Mouse (Mus musculus): ENCODE data around the gene Serpinf1.

DNA sequence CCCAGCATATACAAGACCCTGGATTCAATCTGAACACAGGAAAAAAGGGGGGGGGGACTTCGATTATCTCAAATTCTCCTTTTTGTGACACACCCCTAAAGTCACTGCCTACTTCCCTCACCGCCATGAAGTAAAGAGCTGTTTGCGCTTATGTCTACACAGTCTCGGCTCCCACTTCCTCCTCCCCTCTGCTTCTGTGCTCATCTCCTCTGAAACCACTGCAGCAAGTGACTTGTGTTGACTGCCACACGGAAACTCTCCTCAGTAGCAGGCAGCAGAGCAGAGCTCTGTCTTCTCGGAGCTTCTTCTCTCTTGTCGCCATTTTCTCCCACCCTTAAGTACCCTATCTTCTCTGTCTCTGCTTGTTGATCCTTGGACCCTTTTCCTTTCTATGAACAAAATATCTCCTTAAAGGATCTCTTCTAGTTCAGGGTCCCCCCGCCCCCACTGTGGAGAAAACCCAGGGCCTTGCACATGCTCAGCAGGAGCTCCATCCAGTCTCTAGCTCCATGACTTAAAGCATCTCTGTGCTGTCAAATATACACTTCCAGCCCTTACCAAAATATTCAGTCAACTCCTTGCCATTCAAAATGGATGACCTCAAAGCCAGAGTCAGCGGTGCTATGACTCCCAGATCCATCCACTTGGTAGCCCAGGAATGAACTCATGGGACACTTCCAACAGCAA lies 6.7 kb upstream of the Serpinf1 start:
- TF ChIP-seq CTCF (IDR thresholded peaks at IDR 0.05; ENCODE audit: borderline replicate concordance, insufficient read depth, low read depth, low read length) (no peak), POLR2A (IDR thresholded peaks at IDR 0.05; ENCODE audit: borderline replicate concordance, insufficient read depth, low read length) (no peak)
